Mouse (Mus musculus) left cerebral cortex, adult 11 months (tissue): ENCODE results near the gene Myod1.
A peak's percentile ranks its signal among the peaks of the same experiment; 100 is the strongest.

ENCODE experiments used
- DNase-seq: peaks from one replicate; pipeline ENCODE4 v3.0.0; 2022; ENCODE audit warnings: low spot score

Myod1 gene

GRCm38 (mm10) chr7:46415818-46416425 lies 39.6 kb downstream of the Myod1 start:
- peak; percentile 48 for DNase-seq

GRCm38 (mm10) chr7:46417467-46417866 lies 41.2 kb downstream of the Myod1 start:
- DNase-seq: no peak

GRCm38 (mm10) chr7:46418102-46418622 lies 41.9 kb downstream of the Myod1 start:
- DNase-seq: no peak

GRCm38 (mm10) chr7:46421535-46421934 lies 45.3 kb downstream of the Myod1 start:
- peak; percentile 37 for DNase-seq

GRCm38 (mm10) chr7:46422052-46422763 lies 45.9 kb downstream of the Myod1 start:
- DNase-seq: no peak

- peak; percentile 66 for DNase-seq
Observed at GRCm38 (mm10) chr7:46422764-46423412, 46.6 kb downstream of the Myod1 start.

- DNase-seq: no peak
Observed at GRCm38 (mm10) chr7:46423951-46424350, 47.7 kb downstream of the Myod1 start.

GRCm38 (mm10) chr7:46425012-46425411 lies 48.7 kb downstream of the Myod1 start:
- DNase-seq: no peak
